Mouse (Mus musculus) brain, embryonic 18.5 days (tissue): Measurements from ENCODE around the gene Mtx3.
A peak's percentile ranks its signal among the peaks of the same experiment; 100 is the strongest.
"Not testable (repeated sequence)": the region's sequence is repeated elsewhere in the genome, so short reads cannot be mapped to it uniquely, and the experiment has no call there.

Experiments
- DNase-seq: peaks from one replicate; pipeline ENCODE4 v3.0.0-alpha.2; 2012; ENCODE audit warnings: low read depth, low spot score

Mtx3 gene

DNA sequence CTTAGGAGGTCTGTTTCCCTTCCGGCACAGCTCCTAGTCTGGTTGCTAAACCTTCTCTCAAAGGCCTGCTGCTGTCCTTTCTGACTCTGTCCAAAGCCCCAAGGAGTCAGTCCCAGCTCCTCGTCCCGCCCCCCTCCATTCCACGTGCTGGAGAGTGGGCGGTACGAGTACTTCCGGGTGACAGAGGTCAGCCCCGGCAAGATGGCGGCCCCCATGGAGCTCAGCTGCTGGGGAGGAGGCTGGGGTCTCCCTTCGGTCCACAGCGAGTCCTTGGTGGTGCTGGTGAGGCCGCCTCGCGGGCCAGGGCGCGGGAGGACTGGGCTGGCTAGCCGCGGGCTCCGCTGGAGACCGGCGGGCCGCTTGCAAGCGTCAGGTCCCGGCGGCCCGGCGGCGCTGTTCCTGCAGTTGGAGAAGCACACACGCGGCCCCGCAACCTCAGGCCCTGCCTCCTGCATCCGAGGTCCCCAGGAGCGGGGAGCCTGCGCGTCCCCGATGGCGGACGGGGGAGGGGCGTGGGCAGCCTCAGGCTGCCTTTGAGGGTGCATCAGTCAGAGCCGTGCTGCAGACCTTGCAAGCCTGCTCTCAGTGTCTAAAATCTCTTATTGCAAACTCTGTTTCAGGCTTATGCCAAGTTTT, at the start of gene Mtx3:
Mtx3 (plus strand) TSS at position 175 of the 636 bp plus-strand sequence.
- peak; percentile 66 for DNase-seq

DNA sequence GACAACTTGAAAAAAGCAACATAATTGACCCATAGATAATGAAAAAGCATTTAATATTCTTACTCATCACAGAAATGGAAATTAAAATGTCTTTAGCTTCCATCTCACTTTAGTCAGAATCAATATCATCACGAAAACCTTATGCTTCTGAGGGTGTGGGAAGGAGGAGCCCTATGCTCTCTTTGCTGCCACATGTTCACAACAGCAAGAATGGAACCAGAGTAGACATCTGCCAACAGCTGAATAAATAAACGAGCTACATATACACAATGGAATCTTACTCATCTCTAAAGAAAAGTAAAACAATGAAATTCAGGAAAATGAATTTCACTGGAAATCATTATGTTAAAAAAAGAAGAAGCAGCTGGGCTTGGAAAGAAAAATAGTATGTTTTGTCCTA, 45.7 kb upstream of the Mtx3 start:
- no peak for DNase-seq

DNA sequence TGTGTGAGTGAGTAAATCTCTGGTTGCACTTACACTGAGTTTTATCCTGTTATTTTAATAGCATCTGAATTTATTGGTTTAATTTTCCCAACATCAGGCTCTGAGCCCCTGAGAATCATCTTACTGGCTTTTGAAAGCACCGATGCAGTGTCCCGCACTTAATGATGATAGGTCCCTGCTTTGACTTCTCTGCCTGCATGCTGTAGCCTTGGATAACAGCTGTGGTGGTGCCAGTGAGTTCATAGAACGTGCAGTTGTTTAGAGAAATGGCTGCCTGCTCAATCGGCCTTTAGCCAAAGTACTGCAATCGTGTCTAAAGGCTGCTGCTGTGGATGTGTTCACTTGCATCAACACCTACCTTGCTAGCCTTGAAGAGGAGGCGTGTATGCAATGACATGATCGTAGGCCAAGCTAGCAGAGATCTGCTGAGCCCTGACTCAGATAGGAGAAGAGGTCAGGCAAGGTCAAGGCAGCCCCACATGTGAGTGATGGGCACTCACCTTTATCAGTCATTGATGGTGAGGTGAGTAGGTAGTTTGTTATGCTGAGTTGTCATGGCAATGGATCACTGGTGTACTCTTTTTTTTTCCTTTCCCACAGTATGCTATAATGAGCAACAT, 45.1 kb upstream of the Mtx3 start:
- no peak for DNase-seq

DNA sequence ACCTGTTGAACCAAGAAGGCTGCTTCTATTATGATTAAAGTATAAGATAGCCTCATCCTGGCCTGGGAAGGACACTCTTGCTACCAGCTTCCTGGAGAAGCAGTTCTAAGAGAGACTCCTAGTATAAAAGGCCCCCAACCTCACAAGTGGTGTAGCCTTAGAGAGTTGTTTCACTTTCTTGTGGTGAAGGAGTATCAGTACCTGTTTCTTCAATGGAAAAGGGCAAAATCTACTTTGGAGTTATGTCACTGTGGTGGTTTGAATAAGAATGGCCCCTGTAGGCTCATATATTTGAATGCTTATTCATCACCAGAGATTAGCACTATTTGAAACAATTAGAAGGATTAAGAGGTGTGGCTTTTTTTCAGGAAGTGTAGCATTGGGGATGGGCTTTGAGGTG, 37.8 kb upstream of the Mtx3 start:
- DNase-seq = no peak

DNA sequence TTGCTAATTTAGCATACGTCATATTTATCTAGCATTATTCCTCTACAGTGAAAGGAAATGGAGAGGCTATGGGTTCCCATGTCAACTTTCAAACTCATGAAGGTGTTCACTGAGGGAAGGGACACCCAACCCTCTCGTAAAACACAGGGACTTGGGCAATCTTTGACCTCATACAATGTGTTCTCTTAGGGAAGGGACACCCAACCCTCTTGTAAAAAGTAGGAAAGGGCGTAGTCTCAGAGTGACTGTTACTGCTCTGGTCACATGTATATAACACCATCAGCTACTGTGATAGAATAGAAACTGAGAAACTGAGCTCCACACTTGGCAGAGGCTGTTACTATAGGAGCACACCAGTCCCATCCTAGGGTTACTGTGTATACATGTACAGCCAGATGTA, 36.7 kb upstream of the Mtx3 start:
- no peak for DNase-seq

DNA sequence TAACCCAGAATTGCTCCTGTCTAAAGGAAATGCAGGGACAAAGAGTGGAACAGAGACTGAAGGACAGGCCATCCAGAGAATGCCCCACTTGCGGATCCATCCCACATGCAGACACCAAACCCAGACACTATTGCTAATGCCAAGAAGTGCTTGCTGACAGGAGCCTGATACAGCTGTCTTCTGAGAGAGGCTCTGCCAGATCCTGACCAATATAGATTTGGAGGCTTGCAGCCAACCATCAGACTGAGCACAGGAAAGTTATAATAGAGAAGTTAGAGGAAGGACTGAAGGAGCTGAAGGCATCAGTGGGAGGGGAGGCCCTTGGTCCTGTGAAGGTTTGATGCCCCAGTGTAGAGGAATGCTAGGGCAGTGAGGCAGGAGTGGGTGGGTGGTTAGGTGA, 34.0 kb upstream of the Mtx3 start:
- not testable (repeated sequence) for DNase-seq

DNA sequence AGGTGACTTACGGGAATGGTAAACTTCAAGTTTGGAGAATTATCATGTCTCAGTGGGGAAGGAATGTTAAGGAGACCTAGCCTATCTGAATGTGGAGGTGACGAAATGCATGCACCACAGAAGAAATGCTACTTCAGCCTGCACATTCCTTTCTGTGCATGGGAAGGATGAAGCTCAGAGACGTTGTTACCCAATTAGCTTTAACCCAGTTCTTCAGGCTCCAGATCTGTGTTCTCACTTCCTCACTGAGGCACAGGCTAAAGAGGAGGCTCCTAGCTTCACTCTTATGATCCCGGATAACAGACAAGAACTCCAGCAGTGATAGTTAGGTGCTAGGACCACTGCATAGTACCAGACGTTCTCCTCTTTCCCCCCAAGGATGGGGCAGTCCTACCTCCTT, 28.2 kb upstream of the Mtx3 start:
- no peak for DNase-seq

DNA sequence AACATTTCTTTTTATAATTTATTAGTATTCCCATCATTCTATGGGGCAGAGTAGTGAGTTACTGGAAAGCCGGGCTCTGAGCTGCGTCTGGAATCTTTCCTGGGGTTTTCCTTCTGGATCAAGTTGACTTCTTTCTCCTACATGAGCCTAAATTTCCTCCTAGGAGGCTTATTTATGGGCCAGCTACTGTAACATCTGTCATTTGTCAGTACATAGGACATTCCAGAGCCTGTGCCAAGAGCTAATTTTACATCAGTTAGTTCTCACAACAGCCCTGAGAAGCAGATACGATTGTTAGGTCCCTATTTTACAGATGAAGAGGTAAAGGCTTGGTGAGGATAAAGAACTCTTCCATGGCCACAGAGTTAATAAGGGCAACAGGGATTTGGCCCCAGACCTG, 27.2 kb upstream of the Mtx3 start:
- no peak for DNase-seq

DNA sequence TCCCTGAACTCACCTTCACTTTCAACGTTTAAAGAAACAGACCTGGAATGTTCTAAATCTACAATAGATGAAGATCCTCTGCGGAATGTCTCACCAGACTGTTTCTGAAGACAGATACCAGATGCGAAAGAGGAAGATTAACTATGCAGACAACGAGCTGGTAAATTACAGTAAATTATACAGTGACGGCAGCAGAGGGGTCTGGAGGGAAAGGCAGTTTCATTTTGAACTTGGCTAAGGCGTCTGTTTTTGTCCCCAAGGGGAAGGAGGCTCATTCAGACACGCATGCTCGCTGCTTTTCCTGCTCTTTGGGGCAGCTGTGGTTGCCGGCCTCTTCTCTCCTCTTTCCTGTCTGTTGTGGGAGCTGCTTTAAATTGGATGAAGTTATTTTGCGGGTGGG, 15.7 kb upstream of the Mtx3 start:
- DNase-seq = no peak

DNA sequence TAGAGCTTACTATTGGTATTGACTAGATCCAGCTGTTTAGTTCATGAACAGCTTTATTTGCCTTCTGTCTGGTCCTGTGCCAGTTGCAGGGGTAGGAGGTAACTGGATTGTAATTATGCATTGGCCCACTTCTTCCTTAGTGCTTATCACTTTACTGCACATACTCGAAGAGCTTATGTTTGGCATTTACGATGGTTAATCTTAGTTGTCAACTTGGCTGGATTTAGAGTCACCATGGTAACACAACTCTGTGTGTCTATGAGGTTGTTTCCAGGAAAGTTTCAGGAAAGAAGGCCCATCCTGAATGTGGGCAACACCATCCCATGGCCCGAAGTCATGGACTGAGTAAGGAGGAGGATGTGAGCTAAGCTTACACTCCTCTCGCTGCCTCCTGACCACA, 11.4 kb upstream of the Mtx3 start:
- no peak for DNase-seq

DNA sequence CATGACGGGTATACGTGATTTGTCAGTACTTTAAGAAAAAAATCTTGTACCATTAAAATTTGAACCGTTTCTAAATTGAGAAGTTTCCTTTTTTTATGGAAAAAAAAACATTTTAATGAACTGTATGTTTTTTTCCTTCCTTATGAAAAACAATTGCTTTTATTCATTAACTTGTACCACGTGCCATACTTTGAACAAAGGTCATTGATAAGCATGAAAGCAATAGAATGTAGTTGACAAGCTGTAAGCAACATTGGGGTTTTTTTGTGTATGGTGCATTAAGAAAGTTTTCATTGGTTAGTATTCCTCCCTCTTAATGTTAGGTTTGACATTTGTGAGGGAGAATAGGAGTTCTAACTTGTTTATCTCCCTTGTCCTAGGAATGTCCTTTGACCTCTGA, 1.9 kb downstream of the Mtx3 start:
- no peak for DNase-seq

DNA sequence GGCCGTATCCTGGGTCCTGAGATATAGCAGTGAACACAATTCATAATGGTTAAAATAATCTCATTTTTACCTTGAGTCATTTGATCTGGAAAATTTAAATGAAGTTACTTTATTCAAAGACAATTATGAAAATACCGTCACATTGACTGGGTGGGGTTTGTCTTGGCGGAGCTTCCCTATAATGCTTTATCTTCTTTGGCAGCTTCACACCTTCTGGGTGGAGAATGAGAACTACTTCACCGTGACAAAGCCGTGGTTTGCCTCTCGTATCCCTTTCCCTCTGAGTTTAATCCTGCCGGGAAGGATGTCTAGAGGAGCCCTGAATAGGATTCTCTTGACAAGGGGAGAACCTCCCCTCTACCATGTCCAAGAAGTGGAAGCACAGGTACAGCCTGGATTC, 2.8 kb downstream of the Mtx3 start:
- no peak for DNase-seq

DNA sequence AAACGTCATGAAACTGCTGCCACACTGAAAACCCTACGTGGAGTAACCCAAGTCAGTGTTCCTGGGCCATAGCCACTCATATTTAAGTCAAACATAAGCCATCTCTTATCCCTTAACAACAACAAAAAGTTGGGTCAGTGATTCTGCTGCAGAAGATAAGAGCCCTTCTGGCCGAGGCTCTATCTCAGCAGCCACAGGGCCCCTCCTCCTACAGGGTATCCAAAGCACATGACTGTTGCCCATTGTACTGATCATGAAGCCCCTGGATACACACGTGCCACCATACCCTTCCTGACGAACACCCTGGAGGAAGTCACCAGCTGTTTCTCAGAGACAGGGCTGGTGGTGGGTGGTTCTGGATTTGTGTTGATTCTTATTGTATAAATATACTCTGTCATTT, 3.4 kb downstream of the Mtx3 start:
- no peak for DNase-seq

DNA sequence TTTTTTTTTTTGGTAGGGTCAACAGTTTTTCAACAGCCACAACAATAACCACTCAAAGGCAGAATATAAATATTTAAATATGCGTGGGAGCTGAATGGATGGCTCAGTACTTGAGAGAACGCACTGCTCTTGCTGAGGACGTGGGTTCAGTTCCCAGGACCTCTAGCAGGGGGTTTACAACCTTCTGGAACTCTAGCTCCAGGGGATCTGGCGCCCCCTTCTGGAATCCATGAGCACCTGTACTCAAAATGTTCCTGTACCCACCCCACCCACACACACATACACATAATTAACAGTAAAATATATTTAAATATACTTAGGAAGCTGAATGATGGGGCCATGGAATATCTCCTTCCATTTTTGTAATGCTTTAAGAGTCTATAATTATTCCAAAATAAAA, 11.3 kb downstream of the Mtx3 start:
- no peak for DNase-seq

DNA sequence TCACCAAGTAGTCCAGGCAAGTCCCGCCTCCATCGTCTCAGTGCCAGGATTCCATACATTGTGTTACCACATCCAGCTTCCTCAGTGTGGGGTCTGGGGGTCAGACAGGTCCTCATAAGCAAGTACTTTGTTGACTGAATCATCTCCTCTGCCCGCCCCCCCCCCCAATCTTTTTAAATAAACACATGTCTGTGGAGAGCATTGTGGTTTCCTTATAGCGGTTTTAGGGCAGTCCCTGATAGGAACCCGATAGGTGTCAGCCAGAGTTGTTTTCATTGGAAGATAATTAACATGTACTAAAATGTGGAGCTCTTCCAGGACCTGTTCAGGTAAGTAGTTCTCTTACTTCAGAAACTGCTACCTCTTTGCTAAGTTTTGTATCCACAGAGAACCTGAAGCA, 14.2 kb downstream of the Mtx3 start:
- DNase-seq = no peak

DNA sequence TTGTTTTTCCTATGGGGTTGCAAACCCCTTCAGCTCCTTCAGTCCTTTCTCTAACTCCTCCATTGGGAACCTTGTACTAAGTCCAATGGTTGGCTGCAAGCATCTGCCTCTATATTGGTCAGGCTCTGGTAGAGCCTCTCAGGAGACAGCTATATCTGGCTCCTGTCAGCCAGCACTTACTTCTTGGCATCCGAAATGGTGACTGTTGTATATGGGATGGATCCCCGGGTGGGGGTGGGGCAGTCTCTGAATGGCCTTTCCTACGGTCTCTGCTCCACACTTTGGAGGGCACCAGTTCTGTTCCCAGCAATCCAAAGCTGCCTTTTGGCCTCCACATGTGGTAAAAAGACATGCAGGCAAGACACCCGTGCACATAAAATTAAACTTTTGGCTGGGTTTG, 15.4 kb downstream of the Mtx3 start:
- DNase-seq = no peak

DNA sequence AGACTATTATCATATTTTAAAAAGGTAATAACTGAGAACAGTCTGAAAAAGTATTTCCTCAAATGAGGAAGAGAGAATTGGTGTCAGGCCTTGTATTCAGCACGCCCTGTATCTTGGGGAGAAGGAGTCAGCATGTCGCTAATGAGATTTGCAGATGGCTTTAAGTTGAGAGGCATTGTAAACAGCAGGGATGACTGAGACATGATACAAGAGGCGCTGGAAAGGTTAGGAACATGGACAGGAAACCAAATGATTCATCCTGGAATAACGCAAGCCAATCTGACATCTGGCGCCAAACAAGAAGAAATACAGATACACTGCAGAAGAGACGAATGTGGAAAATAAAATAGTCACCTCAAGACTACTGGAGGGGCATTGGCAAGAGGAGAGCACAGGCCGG, 20.8 kb downstream of the Mtx3 start:
- DNase-seq = no peak

DNA sequence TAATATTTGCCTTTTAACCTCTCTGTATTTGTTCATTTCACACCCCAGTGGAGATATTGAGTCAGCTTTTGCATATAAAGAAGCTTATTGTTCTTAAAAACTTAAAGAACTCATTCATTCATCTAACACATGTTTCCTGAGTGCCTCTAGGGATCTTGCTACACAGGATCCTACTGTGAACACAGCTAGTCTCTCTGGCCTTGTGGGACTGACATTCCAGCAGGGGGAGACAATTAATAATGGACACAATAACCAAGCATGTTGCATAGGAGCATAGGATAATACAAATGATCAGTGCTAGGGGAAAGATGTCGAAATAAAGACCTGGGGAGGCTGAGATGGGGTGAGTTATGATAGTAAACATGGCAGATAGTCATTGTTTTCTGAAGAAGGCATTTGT, 22.1 kb downstream of the Mtx3 start:
- no peak for DNase-seq

DNA sequence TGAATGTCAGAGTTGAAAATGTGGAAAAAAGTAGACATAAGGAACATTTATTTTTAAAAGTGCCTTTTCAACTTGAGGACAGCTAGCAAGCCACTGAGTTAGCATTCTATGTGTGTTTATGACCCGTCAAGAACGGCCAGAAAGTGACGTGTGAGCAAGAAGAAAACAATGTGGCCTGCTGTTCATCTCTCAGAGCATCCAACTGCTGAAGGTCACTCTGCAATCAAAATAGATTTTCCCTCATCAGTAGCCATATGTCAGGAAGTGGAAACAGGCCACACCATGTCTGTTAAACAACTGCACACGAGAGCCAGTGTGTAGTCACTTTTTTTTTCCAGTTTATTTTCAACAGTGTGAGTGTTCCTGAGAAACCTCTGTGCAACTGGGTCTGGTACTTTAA, 35.0 kb downstream of the Mtx3 start:
- DNase-seq = no peak

DNA sequence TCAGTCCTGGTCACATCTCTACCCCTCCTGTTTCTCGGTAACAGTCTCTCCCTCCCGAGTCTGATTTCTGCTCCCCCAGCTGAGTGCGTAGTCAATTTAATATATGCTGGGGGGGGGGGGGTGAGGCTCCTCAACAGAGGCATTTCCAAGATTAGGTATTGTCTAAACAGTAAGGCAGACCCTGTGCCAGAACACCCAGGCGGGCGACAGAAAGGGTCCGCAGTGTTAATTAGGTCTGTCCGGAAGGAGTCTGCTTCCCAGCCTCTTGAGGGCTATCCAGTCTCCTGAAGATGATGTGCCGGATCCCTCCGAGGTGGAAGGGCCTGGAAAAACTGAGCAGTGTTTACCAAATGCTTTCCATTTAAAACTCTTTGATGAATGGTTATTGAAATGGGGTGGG, 35.4 kb downstream of the Mtx3 start:
- no peak for DNase-seq

DNA sequence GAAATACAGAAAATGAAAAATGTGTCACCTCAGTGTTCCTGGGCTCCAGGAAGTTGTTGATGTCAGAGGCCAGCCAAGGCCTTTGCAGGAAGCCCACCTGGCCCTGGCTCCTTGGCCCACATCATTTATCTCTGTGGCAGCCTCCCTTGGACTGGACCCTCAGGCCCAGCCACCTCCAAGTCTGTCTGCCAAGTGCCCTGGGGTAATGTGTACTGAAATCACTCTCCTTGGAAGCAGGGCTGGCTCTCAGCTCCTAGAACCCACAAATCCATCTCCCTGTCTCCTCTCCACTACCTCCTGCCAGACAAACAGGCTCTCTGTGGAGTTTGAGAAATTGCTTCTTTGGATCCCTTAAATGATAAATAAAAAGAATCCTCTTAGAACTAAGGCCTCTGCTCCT, 36.0 kb downstream of the Mtx3 start:
- DNase-seq = no peak

DNA sequence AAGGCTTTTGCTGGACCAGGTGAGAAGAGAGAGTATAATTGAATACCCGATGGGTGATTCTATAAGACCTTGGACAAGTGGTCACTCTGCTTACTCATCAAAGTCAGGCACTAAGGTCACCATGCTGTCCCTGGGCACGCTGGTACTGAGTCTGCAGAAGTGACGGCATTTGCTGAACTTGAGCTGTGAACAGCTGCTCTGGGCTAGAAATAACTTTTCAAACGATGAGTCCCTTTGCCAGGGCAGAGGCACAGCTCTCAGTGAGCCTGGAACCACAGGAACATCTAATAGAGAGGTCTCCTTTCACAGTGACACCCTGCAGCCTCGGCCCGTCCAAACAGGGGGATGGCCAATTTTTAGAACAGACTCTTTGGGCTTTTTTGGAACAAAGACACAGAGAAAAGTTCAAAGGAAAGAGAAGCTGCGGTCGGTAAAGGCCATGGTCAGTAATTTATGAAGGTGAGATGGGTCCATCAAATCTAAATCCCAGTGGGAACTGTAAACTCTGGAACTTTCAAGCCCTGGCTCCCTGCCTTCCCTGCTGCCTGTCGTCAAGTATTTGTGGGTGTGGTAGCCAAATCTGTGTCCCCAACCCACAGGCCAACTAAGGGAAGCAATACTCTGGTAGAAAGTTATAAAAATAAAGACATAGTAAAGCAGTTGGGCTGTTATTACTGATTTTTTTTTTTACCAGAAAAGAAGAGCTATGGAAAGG, 37.9 kb downstream of the Mtx3 start:
- no peak for DNase-seq

DNA sequence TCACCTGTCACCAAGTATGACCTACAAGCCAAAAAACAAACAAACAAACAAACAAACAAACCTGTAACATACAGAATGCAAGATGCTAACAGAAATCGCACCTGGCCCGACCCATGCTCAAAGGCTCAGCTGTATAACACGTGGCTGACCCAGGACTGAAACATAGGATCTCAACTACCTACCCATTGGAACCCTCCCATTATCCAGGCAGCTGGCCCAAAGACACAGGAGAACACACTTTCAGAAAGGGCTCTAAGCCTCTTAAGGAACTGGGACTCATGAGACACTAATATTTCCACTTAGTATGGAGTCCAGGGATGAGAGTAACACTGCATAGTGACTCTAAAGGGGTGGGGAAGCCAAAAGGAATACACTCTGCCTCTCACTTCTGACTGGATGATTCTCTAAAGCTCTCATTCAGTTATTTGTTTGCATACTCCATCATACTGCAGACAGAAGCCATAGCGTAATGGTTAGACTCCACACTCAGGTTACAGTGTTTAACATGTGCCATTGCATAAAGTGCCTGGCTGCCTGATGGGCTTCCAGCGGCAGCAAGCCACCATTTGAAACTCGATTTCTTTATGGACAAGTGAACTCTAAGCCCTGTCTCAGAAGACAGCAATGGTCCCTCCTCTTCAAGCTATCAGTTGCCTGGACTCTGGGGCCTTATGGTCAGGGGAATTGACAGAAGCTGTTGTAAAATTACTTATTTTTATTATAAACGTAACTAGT, 38.6 kb downstream of the Mtx3 start:
- no peak for DNase-seq
